Mouse (Mus musculus) heart, adult 2 months (tissue): ENCODE data around the gene Bves.

Source experiments
- CTCF ChIP-seq: fragments of 200-600 bp; IDR thresholded peaks from 2 replicates; pipeline ENCODE4 v1.8.1; 2022; ENCODE audit warnings: antibody characterized with exemption, mild to moderate bottlenecking, moderate library complexity
- POLR2A ChIP-seq: fragments of 200-500 bp; IDR thresholded peaks from 2 replicates; pipeline ENCODE4 v1.6.1; 2011; ENCODE audit warnings: mild to moderate bottlenecking, low read depth, low read length, control low read depth; ENCODE audit not compliant: insufficient read depth

DNA sequence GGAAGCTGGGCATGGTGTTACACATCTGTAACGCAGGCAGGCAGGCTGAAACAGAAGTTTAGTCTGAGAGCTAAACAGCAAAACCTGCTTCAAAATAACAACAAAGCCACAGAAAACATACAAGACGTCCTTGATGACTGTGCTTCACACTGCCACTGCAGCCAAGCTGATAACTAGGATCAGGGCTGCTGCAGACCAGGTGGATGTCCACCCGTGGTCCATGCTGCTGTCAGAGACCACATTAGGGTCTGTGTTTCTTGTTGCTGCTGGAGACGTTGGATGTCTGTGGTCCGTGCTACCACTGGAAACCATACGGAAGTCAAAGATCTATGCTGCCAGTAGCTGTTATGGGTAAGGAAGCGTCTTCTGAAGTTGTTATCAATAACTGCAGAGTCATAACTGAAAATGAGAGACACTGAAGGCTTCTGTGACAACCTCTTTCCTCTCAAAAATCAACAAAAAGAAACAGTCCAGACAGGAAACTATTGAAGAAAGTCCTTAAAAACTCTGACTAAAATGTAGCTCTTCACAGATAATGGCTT, 64.2 kb downstream of the Bves start:
- TF ChIP-seq CTCF (no peak), POLR2A (no peak)
